Mouse (Mus musculus) liver, postnatal 0 days (tissue): ENCODE measurements at regions not wholly inside any gene's neighbourhood (a gene's known extent, or its start where the extent isn't known, plus 50 kb on each side); places are given as distances from the start of the nearest gene placed in this dataset.

Experiments used
- CTCF ChIP-seq: sonication (generic); IDR thresholded peaks from 2 replicates; pipeline ENCODE4 v1.5.1; 2016; ENCODE audit warnings: antibody characterized with exemption, low read depth
- EP300 ChIP-seq: IDR thresholded peaks from 2 replicates; pipeline ENCODE4 v1.6.1; 2016; ENCODE audit warnings: antibody characterized with exemption, low read depth, mild to moderate bottlenecking

GRCm38 (mm10) chr13:59956441-59956840 lies 133.5 kb upstream of the Tut7 start:
- no peak for TF ChIP-seq CTCF
- TF ChIP-seq EP300 = no peak
